Mouse (Mus musculus) hindlimb bud, embryonic 11.5 days (tissue): ENCODE data around the gene Vmn1r4.

ENCODE experiments used
- DNase-seq: peaks from one replicate; pipeline ENCODE4 v3.0.0-alpha.2; 2012; ENCODE audit warnings: low read depth, low spot score; ENCODE audit errors: extremely low spot score

Gene Vmn1r4

DNA sequence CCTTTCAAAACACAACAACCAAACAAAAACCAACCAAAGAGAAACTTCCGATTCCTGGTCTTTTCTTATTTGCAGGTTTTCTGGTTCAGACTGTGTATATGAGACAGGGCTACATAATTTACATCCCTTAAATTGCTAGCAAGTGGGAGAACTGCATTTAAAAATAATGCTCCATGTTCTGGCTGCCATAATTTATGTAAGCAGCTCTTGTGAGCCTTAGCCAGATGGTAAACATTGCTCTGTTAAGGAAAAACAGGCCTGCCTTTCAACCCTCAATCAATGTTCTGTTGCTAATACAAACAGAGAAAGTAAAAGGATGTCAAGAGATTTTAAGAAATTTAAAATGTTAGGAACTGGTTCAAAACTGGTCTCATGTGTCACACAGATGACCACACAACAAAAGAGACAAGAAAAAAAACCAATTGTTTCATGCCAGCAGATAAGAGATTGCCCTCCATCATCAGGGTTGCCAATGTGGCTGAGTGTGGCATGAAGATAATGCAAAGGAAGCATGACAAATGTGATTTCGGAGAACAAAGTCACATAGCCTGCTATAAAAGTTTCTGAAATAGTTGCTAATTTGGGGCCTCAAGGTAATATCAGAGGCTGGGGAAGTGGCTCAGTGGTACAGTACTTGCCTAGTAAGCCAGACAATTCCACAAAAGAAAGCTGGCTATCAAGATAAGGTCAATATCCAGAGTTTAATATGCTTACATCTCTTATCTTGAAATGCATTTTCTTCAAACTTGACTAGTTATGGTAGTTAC is 10.5 kb upstream of the Vmn1r4 start:
- DNase-seq = no peak

DNA sequence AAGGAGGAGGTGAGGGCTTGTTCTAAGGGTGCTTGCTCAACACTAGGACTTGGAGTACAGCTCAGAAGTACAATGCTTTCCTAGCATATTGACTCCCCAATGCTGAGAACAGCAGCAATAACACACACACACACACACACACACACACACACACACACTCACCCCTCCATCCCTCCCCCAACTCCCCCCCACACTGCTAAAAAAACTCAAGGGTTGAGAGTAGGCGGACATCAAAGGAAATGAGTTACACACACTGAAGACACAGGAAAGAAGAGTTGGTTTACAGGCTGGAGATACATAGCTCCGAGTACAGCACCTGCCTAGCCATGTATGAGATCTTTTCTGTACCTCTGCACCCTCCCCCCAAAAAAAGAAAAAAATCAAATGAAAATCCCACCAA is 7.5 kb upstream of the Vmn1r4 start:
- no peak for DNase-seq

DNA sequence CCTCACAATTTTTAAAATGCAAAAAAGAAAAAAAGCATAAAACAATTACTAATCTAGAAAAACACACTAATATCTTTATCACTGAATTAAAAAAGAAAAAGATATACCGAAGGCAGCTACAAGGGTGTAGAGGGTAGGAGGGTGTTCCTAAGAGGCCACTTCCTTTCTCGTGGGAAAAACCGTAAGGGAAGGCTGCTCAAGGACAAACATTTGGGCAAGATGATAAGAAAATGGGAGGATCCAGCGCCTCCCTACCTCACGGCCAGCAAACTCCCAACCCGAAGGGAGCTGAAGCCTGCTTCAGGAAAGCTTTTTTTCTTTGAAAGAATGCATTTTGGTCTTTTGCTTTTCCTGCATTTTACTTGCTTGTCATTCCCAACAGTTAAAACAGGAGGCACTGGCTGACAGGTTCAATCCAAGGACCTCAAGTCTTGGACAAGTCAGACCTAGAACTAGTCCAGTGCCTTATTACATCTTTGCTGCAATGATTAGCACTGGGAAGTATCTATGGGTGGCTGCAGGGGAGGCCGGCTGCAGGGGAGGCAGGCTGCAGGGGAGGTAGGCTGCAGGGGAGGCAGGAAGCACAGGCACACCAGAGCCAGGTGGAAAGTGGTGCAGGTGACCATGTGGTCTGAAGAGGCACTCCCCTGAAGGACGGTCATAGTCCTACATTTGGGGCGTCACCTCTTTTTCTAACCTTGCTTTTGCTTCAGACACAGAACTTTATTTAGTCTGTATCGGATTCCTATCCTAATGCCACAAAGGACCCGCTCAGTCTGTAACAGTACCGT is 6.0 kb upstream of the Vmn1r4 start:
- no peak for DNase-seq

DNA sequence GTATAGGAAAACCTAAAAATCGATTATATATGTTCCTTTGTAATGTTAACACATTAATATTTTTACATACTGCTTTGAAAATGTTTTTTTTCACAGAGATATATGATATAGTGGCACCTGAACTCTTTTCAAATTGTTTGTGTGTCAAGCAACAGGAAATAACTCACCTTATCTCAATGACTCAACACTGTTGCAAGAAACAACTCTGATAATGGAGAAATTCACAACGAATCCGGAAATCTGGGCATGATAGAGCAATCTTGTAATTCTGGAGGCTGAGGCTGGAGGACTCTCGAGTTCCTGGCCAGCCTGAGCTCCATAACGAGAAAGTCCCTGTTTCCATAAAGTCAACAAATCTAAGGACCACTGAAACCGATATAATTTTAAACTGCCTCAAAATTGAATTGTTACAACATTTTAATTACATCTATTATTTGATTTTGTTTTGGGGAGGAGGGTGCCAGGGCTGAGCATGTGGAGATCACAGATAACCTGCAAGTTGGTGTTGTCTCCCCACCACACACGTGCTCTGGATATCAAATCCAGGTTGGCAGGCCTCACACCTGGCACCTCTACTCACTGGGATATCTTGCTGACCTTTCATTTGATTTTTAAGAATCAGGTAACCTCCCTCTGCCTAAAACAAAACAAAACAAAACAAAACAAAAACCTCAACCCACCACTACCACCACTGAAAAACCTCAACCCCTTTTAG is 4.3 kb upstream of the Vmn1r4 start:
- DNase-seq = no peak

DNA sequence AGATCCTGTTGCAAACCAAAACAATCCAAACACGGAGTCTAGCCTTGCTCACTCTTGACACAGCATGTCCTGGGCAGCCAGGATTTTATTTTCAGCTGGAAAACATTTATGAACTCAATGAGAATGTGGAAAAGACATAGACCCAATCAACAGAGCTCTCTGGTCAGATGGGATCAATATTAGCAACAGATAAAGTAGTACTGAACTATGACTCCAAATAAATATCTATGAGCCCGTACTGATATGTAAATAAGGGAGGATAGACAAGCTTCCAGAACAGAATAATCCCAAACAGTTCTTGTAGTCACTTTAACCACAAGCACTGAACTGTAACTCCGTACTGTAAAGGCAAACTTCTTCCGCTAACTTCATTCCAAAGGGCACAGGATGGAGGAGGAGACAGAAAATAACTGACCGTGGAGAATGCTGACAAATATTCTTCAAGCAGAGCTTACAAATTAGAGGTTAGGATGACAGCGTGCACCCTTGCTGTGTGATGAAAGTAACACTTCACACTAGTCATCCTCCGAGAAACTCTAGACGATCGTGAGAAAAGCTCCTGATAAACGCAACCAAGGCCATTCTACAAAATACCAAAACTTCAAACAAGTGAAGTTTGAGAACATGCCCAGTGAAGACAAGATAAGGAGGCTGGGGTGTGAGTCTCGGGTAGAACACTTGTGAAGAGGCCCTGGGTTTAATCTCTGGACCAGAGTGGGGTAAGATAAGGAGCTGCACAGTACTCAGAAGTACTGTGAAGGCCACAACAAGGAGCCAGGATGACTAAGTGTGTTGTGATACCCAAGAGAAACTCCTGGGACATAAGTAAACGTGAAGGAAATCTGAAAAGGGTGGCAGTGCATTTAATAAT is 3.4 kb upstream of the Vmn1r4 start:
- DNase-seq = no peak

- DNase-seq = no peak
These were observed 487 bp upstream of the Vmn1r4 start for GRCm38 (mm10) chr6:56923331-56923725.

GRCm38 (mm10) chr6:56931648-56932415 is 8.0 kb downstream of the Vmn1r4 start:
- DNase-seq = no peak

- no peak for DNase-seq
These were observed 8.6 kb downstream of the Vmn1r4 start for GRCm38 (mm10) chr6:56932464-56932863.

GRCm38 (mm10) chr6:56934366-56934765 is 10.6 kb downstream of the Vmn1r4 start:
- no peak for DNase-seq

DNA sequence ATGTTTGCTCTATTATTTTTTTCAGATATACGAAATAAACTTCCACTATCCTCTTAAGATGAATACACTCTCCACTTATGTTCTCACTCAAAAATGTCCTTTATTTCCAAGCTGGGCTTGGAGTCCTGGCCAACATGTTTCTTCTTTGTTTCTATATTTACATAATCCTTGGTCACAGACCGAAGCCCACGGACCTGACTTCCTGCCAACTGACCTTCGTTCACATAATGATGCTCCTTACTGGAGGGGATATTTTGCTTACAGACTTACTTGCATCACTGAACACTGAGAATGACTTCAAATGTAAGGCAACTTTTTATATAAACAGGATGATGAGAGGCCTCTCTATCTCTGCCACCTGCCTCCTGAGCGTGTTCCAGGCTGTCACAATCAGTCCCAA is 32.6 kb downstream of the Vmn1r4 start:
- DNase-seq = no peak

DNA sequence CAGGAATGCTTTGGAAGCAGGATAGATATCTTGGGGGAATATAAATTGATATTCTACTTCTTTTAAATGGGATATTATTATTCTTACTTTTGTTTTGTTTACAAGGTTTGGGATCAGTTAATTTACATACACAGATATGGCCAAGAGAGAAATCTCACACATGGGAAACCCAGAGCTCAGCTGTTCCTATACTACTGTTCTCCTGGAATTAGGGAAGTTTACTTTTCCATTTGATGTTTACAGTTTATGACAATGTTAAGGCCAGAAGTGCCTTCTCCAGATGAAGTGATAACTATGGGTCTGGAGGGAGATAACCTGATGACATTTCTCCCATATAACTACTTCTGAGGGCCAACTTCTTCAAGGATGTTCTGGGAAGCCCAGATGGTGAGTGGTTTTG is 46.2 kb downstream of the Vmn1r4 start, which contains the start of gene Vmn1r5:
TSS of gene Vmn1r5 (plus strand) at position 301 of the 400 bp plus-strand sequence.
- no peak for DNase-seq

DNA sequence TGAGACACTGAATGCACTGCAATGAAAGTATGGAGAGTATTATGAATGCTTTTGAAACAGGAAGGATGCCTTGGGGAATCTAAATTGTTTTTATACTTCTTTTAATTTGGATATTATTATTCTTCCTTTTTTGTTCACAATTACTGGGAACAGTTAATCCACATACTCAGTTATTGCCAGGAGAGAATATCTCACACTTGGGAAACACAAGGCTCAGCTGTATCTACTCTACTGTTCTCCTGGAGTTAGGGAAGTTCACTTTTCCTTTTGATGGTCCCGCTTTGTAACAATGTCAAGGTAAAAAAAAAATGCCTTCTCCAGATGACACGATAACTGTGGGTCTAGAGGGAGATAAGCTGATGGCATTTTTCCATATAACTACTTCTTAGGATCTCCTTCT is 73.1 kb downstream of the Vmn1r4 start, which contains the start of gene Vmn1r6:
TSS of gene Vmn1r6 (plus strand) at position 301 of the 400 bp plus-strand sequence.
- no peak for DNase-seq
